In the genomic region with DNA sequence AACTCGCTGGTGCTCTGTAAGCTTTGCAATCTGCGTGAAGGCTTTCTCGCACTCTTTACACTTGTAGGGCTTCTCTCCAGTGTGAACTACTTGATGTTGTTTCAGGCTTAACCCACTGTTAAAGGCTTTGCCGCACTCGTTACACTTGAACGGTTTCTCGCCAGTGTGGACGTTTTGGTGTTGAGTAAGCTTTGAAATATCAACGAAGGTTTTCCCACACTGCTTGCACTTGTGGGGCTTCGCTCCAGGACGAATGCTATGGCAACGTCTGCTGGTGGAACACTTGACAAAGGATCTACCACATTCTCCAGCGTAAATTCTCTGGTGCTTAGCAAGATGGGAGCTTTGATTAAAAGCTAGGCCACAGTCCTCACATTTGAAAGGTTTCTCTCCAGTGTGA, we compare ENCODE assay signal across 30 mouse cellular contexts. TPM values are rescaled to one million over a fixed set of nuclear protein-coding genes. Genes with fewer than 3 reads are reported as not detected.
DNase-seq lines count a peak whose midpoint lies in the region; ATAC-seq and TF ChIP-seq lines count a peak whose summit lies in the region.
"Had no signal": no experiment of that assay in that cellular context is flagged by ENCODE, and none has a peak within 500 bp of the region (broad histone marks: within the 10 kb centered on the region; RNA-seq: fewer than 3 reads in every experiment).

No protein-coding gene starts in this region.

- H3K27me3 ChIP-seq in midbrain, embryonic 14.5 days (ENCODE audit: control insufficient read depth, insufficient read depth, low read length), result no peaks in the 10 kb centered on the region
- H3K27me3 ChIP-seq in midbrain, embryonic 15.5 days (replicated peaks), result no peaks in the 10 kb centered on the region
- H3K27me3 ChIP-seq: embryonic facial prominence, embryonic 15.5 days; forebrain, embryonic 15.5 days; limb, embryonic 15.5 days; stomach, embryonic 15.5 days had no signal

- 71% methylated on average over 13 of the region's 13 CpGs for WGBS in midbrain, embryonic 14.5 days
- 75% methylated on average over 13 of the region's 13 CpGs for WGBS in midbrain, embryonic 15.5 days

- no peak overlapping the region for H3K4me3 ChIP-seq in midbrain, embryonic 14.5 days (replicated peaks; ENCODE audit: low read depth, low read length)
- no peak overlapping the region for H3K4me3 ChIP-seq in midbrain, embryonic 15.5 days
- H3K4me3 ChIP-seq: embryonic facial prominence, embryonic 15.5 days; forebrain, embryonic 15.5 days; heart, adult 2 months; limb, embryonic 15.5 days; megakaryocyte, embryonic 14.5 days; stomach, embryonic 15.5 days had no signal

- peak; percentile 30 to 43 for DNase-seq in frontal cortex, postnatal 10 days (ENCODE audit: low spot score in 2 of 2)
- peak; percentile 47 for DNase-seq in layer of hippocampus, adult 11-12 months (ENCODE audit: low spot score)
- no peak for DNase-seq in layer of hippocampus, postnatal 25 days (ENCODE audit: extremely low spot score in 1 of 2, low spot score in 1 of 2)
- DNase-seq in midbrain, embryonic 14.5 days, result peak; percentile 13
- peak; percentile 30 for DNase-seq in brain, embryonic 14.5 days (ENCODE audit: low read depth)
- no peak for DNase-seq in lung, postnatal 36 days
- DNase-seq: adrenal gland, postnatal 14 days; cerebellum, adult 9-10 months; gastrocnemius, postnatal 25 days; heart, adult 2 months; kidney, adult 8-10 months; kidney, postnatal 10 days; lung, embryonic 14.5 days; thymus, postnatal 36 days had no signal

- H3K9ac ChIP-seq in midbrain, embryonic 14.5 days (replicated peaks; ENCODE audit: low read length), result no peak overlapping the region
- H3K9ac ChIP-seq in midbrain, embryonic 15.5 days, result no peak overlapping the region
- H3K9ac ChIP-seq: embryonic facial prominence, embryonic 15.5 days; forebrain, embryonic 15.5 days; limb, embryonic 15.5 days; liver, embryonic 14.5 days; lung, embryonic 14.5 days; stomach, embryonic 15.5 days had no signal

- H3K36me3 ChIP-seq in midbrain, embryonic 14.5 days (ENCODE audit: control insufficient read depth, insufficient read depth, low read length), result peaks cover 41% of the 10 kb centered on the region
- H3K36me3 ChIP-seq in midbrain, embryonic 15.5 days (replicated peaks), result peaks cover 37% of the 10 kb centered on the region
- H3K36me3 ChIP-seq: embryonic facial prominence, embryonic 15.5 days; stomach, embryonic 15.5 days had no signal

- H3K4me1 ChIP-seq in midbrain, embryonic 14.5 days (ENCODE audit: control insufficient read depth, insufficient read depth, low read length), result no peaks in the 10 kb centered on the region
- H3K4me1 ChIP-seq in midbrain, embryonic 15.5 days, result no peaks in the 10 kb centered on the region; the same call in 1 of the 2 replicates
- H3K4me1 ChIP-seq: embryonic facial prominence, embryonic 15.5 days; forebrain, embryonic 15.5 days; limb, embryonic 15.5 days; megakaryocyte, embryonic 14.5 days; stomach, embryonic 15.5 days had no signal

- H3K4me2 ChIP-seq in midbrain, embryonic 14.5 days (ENCODE audit: low read length), result no peak overlapping the region
- H3K4me2 ChIP-seq in midbrain, embryonic 15.5 days, result no peak overlapping the region
- H3K4me2 ChIP-seq: embryonic facial prominence, embryonic 15.5 days; forebrain, embryonic 15.5 days; limb, embryonic 15.5 days; lung, embryonic 14.5 days; stomach, embryonic 15.5 days had no signal

- no peak for TF ChIP-seq CTCF in brain, embryonic 14.5 days (IDR thresholded peaks at IDR 0.05; ENCODE audit: borderline replicate concordance, extremely low read depth, insufficient read depth, insufficient read length)

- H3K9me3 ChIP-seq in midbrain, embryonic 14.5 days (ENCODE audit: control insufficient read depth, low read length), result no peaks in the 10 kb centered on the region
- H3K9me3 ChIP-seq in midbrain, embryonic 15.5 days, result no peaks in the 10 kb centered on the region
- H3K9me3 ChIP-seq: embryonic facial prominence, embryonic 15.5 days; forebrain, embryonic 15.5 days; limb, embryonic 15.5 days; megakaryocyte, embryonic 14.5 days; stomach, embryonic 15.5 days had no signal

- no peak for TF ChIP-seq POLR2A in brain, embryonic 14.5 days (IDR thresholded peaks at IDR 0.05; ENCODE audit: borderline replicate concordance, extremely low read depth, insufficient read depth, insufficient read length, poor library complexity, severe bottlenecking)

- ATAC-seq in frontal cortex, adult (ENCODE audit: low TSS enrichment), result no peak
- no peak for ATAC-seq in midbrain, embryonic 14.5 days (ENCODE audit: low FRiP score, low TSS enrichment)
- ATAC-seq in midbrain, embryonic 15.5 days (replicated peaks), result no peak
- ATAC-seq: forebrain, embryonic 15.5 days; inflammation-experienced regulatory T-cells, adult 6 months had no signal

- H3K27ac ChIP-seq in midbrain, embryonic 14.5 days (replicated peaks; ENCODE audit: low read depth, low read length), result no peak overlapping the region
- H3K27ac ChIP-seq in midbrain, embryonic 15.5 days, result no peak overlapping the region
- H3K27ac ChIP-seq: embryonic facial prominence, embryonic 15.5 days; forebrain, embryonic 15.5 days; heart, adult 2 months; limb, embryonic 15.5 days; liver, embryonic 14.5 days; stomach, embryonic 15.5 days had no signal

RNA-seq across cellular contexts. Expression of a gene that starts 10.3 kb away (rescaled TPM):
- 10 to 100 TPM; 11.6 to 13.6 TPM for total RNA-seq in layer of hippocampus, postnatal 25 days (2021)
- 25.4 and 34.5 TPM in 2 replicates for polyA plus RNA-seq in midbrain, embryonic 14.5 days (2014; fragmentation: Nextera tagmentation; extraction: Ambion mirVana)
- 34.1 and 36.5 TPM in 2 replicates for polyA plus RNA-seq in midbrain, embryonic 15.5 days (2015; fragmentation: Nextera tagmentation; extraction: Ambion mirVana)
- 7.7 and 12.8 TPM in 2 replicates for polyA plus RNA-seq in brain, embryonic 14.5 days (2012; rRNA removed)
- total RNA-seq: gastrocnemius, postnatal 25 days; heart, postnatal 25 days; monocyte, adult 5-6 weeks had no signal

RNA-seq across cellular contexts. Expression of a gene that starts 23.1 kb away (rescaled TPM):
- total RNA-seq in layer of hippocampus, postnatal 25 days (2021), result 1 to 10 TPM; 1.6 to 1.7 TPM
- polyA plus RNA-seq in midbrain, embryonic 14.5 days (2014; fragmentation: Nextera tagmentation; extraction: Ambion mirVana), result not detected in 2 replicates
- 0.38 TPM in 1 of 2 replicates, not detected in the other for polyA plus RNA-seq in midbrain, embryonic 15.5 days (2015; fragmentation: Nextera tagmentation; extraction: Ambion mirVana)
- polyA plus RNA-seq in brain, embryonic 14.5 days (2012; rRNA removed), result 0.25 TPM in 1 of 2 replicates, not detected in the other
- total RNA-seq: common myeloid progenitor, adult 5-6 weeks; gastrocnemius, postnatal 25 days; monocyte, adult 5-6 weeks had no signal
- polyA plus RNA-seq: forebrain, embryonic 15.5 days; heart, embryonic 14.5 days; inflammation-experienced regulatory T-cells, adult 6 months had no signal

RNA-seq across cellular contexts. Expression of a gene that starts 24.1 kb away (rescaled TPM):
- total RNA-seq in layer of hippocampus, postnatal 25 days (2021), result not detected
- 0.18 TPM in 1 of 2 replicates, not detected in the other for polyA plus RNA-seq in midbrain, embryonic 14.5 days (2014; fragmentation: Nextera tagmentation; extraction: Ambion mirVana)
- polyA plus RNA-seq in midbrain, embryonic 15.5 days (2015; fragmentation: Nextera tagmentation; extraction: Ambion mirVana), result 0.45 and 0.55 TPM in 2 replicates
- 0.15 and 0.18 TPM in 2 replicates for polyA plus RNA-seq in brain, embryonic 14.5 days (2012; rRNA removed)
- total RNA-seq: adrenal gland, postnatal 14 days; gastrocnemius, postnatal 25 days; heart, adult 2 months; heart, postnatal 25 days; left cerebral cortex, postnatal 25 days; monocyte, adult 5-6 weeks had no signal
- polyA plus RNA-seq: heart, embryonic 14.5 days; inflammation-experienced regulatory T-cells, adult 6 months; lung, embryonic 14.5 days; neural tube, embryonic 11.5 days had no signal

RNA-seq across cellular contexts. Expression of a gene that starts 33.6 kb away (rescaled TPM):
- total RNA-seq in layer of hippocampus, postnatal 25 days (2021), result not detected
- polyA plus RNA-seq in midbrain, embryonic 14.5 days (2014; fragmentation: Nextera tagmentation; extraction: Ambion mirVana), result not detected in 2 replicates
- polyA plus RNA-seq in midbrain, embryonic 15.5 days (2015; fragmentation: Nextera tagmentation; extraction: Ambion mirVana), result not detected in 2 replicates
- 0.23 TPM in 1 of 2 replicates, not detected in the other for polyA plus RNA-seq in brain, embryonic 14.5 days (2012; rRNA removed)
- total RNA-seq: adrenal gland, postnatal 14 days; common myeloid progenitor, adult 5-6 weeks; gastrocnemius, postnatal 25 days; layer of hippocampus, adult 8-10 months; left cerebral cortex, postnatal 25 days; monocyte, adult 5-6 weeks had no signal
- polyA plus RNA-seq: forebrain, embryonic 15.5 days; heart, embryonic 14.5 days; inflammation-experienced regulatory T-cells, adult 6 months; limb, embryonic 15.5 days; liver, embryonic 14.5 days; lung, embryonic 14.5 days; neural tube, embryonic 11.5 days; stomach, embryonic 15.5 days had no signal

RNA-seq across cellular contexts. Expression of a gene that starts 35.9 kb away (rescaled TPM):
- total RNA-seq in layer of hippocampus, postnatal 25 days (2021), result not detected
- polyA plus RNA-seq in midbrain, embryonic 14.5 days (2014; fragmentation: Nextera tagmentation; extraction: Ambion mirVana), result not detected in 2 replicates
- polyA plus RNA-seq in midbrain, embryonic 15.5 days (2015; fragmentation: Nextera tagmentation; extraction: Ambion mirVana), result not detected in 2 replicates
- 0.06 and 0.07 TPM in 2 replicates for polyA plus RNA-seq in brain, embryonic 14.5 days (2012; rRNA removed)
- total RNA-seq: adrenal gland, postnatal 14 days; common myeloid progenitor, adult 5-6 weeks; gastrocnemius, postnatal 25 days; heart, adult 2 months; heart, postnatal 25 days; layer of hippocampus, adult 8-10 months; left cerebral cortex, postnatal 25 days; monocyte, adult 5-6 weeks had no signal
- polyA plus RNA-seq: heart, embryonic 14.5 days; inflammation-experienced regulatory T-cells, adult 6 months; limb, embryonic 15.5 days; liver, embryonic 14.5 days; lung, embryonic 14.5 days; neural tube, embryonic 11.5 days; stomach, embryonic 15.5 days had no signal

Comparison
In these comparisons a context has a peak if more than half of its experiments do, and no peak if none do; other contexts are left out.
1. DNase-seq: peak in frontal cortex, postnatal 10 days (2 of 2), layer of hippocampus, adult 11-12 months (single experiment), midbrain, embryonic 14.5 days (single experiment) and brain, embryonic 14.5 days (single experiment); none in layer of hippocampus, postnatal 25 days (0 of 2) and lung, postnatal 36 days (single experiment).